Mouse (Mus musculus) kidney, adult 2 months (tissue): Measurements from ENCODE around the gene Calr4.
A peak's percentile ranks its signal among the peaks of the same experiment; 100 is the strongest.

Experiments used
- CTCF ChIP-seq: fragments of 200-500 bp; conservative IDR thresholded peaks from 2 replicates; pipeline ENCODE4 v1.5.1; 2011; ENCODE audit warnings: low read depth, mild to moderate bottlenecking, control low read depth, low read length, moderate library complexity, mixed read lengths; ENCODE audit not compliant: insufficient read depth, insufficient read length
- POLR2A ChIP-seq: fragments of 200-500 bp; IDR thresholded peaks from one replicate; pipeline ENCODE4 v1.6.1; 2011; ENCODE audit warnings: low read depth, low read length, control low read depth

- TF ChIP-seq CTCF (no peak), POLR2A (peak; percentile 25)
Observed at GRCm38 (mm10) chr4:109279689-109280458, 45.6 kb downstream of the Calr4 start, which contains the start of gene Eps15.
